Mouse (Mus musculus) hindbrain, embryonic 12.5 days (tissue): Measurements from ENCODE around the gene Spp1. TPM values are rescaled to one million over a fixed set of nuclear protein-coding genes. Genes with fewer than 3 reads are reported as not detected.

Experiments
- ATAC-seq: fragments of 200-750 bp; cut with Nextera tagmentation; 2 replicates; pipeline ENCODE4 v1.8.0; 2017; ENCODE audit warnings: moderate TSS enrichment; ENCODE audit not compliant: low FRiP score
- H3K27ac ChIP-seq: fragments of 300-500 bp; sonication (generic); 2 replicates; pipeline ENCODE4 v1.5.1; 2016; ENCODE audit warnings: mild to moderate bottlenecking
- H3K27me3 ChIP-seq: fragments of 300-500 bp; sonication (generic); 2 replicates; pipeline ENCODE4 v1.6.1; 2016; ENCODE audit warnings: mild to moderate bottlenecking
- H3K36me3 ChIP-seq: fragments of 300-500 bp; sonication (generic); 2 replicates; pipeline ENCODE4 v1.6.1; 2016; ENCODE audit warnings: mild to moderate bottlenecking
- H3K4me1 ChIP-seq: fragments of 300-500 bp; sonication (generic); 2 replicates; pipeline ENCODE4 v1.6.1; 2016
- H3K4me2 ChIP-seq: fragments of 300-500 bp; sonication (generic); replicated peaks from 2 replicates; pipeline ENCODE4 v1.6.1; 2016; ENCODE audit warnings: mild to moderate bottlenecking
- H3K4me3 ChIP-seq: fragments of 300-500 bp; sonication (generic); 2 replicates; pipeline ENCODE4 v1.5.1; 2016; ENCODE audit warnings: mild to moderate bottlenecking
- H3K9ac ChIP-seq: fragments of 300-500 bp; sonication (generic); 2 replicates; pipeline ENCODE4 v1.6.1; 2016; ENCODE audit warnings: mild to moderate bottlenecking, moderate library complexity
- H3K9me3 ChIP-seq: fragments of 300-500 bp; sonication (generic); replicated peaks from 2 replicates; pipeline ENCODE4 v1.6.1; 2016; ENCODE audit warnings: mild to moderate bottlenecking
- WGBS: fragments of 180-500 bp; shearing (Covaris S2); methylation state at CpG from one replicate; pipeline ENCODE4 v1.1.7; 2016; 5-methylcytosine and 5-hydroxymethylcytosine counted together
- polyA plus RNA-seq: library from polyadenylated mRNA; unstranded; fragments of >200 nt; fragmentation: Nextera tagmentation; extraction: Ambion mirVana; gene quantifications from 2 replicates; pipeline ENCODE4 v1.2.1, GENCODE M21; 2016

The Spp1 gene
- polyA plus RNA-seq: 34.9 and 36.0 TPM in 2 replicates

- Histone ChIP-seq H3K4me1 (no peaks in the 10 kb centered on the region), H3K27ac (no peak within 1 kb of the TSS), H3K9ac (no peak within 1 kb of the TSS), H3K9me3 (no peaks in the 10 kb centered on the region), H3K36me3 (no peaks in the 10 kb centered on the region), H3K27me3 (peaks cover 4% of the 10 kb centered on the region; the same call in 1 of the 2 replicates), H3K4me2 (no peak within 1 kb of the TSS), H3K4me3 (no peak within 1 kb of the TSS)
- ATAC-seq: no peak
- 73% methylated on average over 7 of the region's 7 CpGs for WGBS
Observed at GRCm38 (mm10) chr5:104434835-104435301, at the start of gene Spp1. Gene Spp1 (plus strand): TSS chr5:104435118.

- Histone ChIP-seq H3K4me2 (no peak overlapping the region), H3K27me3 (no peaks in the 10 kb centered on the region), H3K27ac (no peak overlapping the region), H3K4me3 (no peak overlapping the region), H3K36me3 (no peaks in the 10 kb centered on the region), H3K4me1 (no peaks in the 10 kb centered on the region), H3K9me3 (no peaks in the 10 kb centered on the region), H3K9ac (no peak overlapping the region)
- no peak for ATAC-seq
- 93% methylated on average over 16 of the region's 16 CpGs for WGBS
Observed at GRCm38 (mm10) chr5:104385521-104385920, 49.4 kb upstream of the Spp1 start.

- no peaks in the 10 kb centered on the region for H3K27me3 ChIP-seq
- no peak overlapping the region for H3K9ac ChIP-seq
- WGBS: 80% methylated on average over 5 of the region's 5 CpGs
- H3K27ac ChIP-seq: no peak overlapping the region
- no peak overlapping the region for H3K4me2 ChIP-seq
- no peaks in the 10 kb centered on the region for H3K36me3 ChIP-seq
- no peak for ATAC-seq
- no peaks in the 10 kb centered on the region for H3K4me1 ChIP-seq
- no peaks in the 10 kb centered on the region for H3K9me3 ChIP-seq
- H3K4me3 ChIP-seq: no peak overlapping the region
Observed at GRCm38 (mm10) chr5:104386908-104387307, 48.0 kb upstream of the Spp1 start.

GRCm38 (mm10) chr5:104390962-104391361, 44.0 kb upstream of the Spp1 start:
- 83% methylated on average over 2 of the region's 2 CpGs for WGBS
- Histone ChIP-seq H3K4me3 (no peak overlapping the region), H3K36me3 (no peaks in the 10 kb centered on the region), H3K4me1 (no peaks in the 10 kb centered on the region), H3K27me3 (no peaks in the 10 kb centered on the region), H3K27ac (no peak overlapping the region), H3K9me3 (no peaks in the 10 kb centered on the region), H3K4me2 (no peak overlapping the region), H3K9ac (no peak overlapping the region)
- no peak for ATAC-seq

GRCm38 (mm10) chr5:104392784-104393183, 42.1 kb upstream of the Spp1 start:
- WGBS: 83% methylated on average over 5 of the region's 5 CpGs
- Histone ChIP-seq H3K4me3 (no peak overlapping the region), H3K4me1 (no peaks in the 10 kb centered on the region), H3K4me2 (no peak overlapping the region), H3K9me3 (no peaks in the 10 kb centered on the region), H3K27ac (no peak overlapping the region), H3K36me3 (no peaks in the 10 kb centered on the region), H3K27me3 (no peaks in the 10 kb centered on the region), H3K9ac (no peak overlapping the region)
- ATAC-seq: no peak

- no peak overlapping the region for H3K4me2 ChIP-seq
- 0 out of 2 replicates have a peak, but pooled peaks cover 7% of the 10 kb centered on the region for H3K4me1 ChIP-seq
- H3K27ac ChIP-seq: no peak overlapping the region
- H3K9me3 ChIP-seq: no peaks in the 10 kb centered on the region
- 75% methylated on average over 6 of the region's 6 CpGs for WGBS
- no peak for ATAC-seq
- no peaks in the 10 kb centered on the region for H3K36me3 ChIP-seq
- no peak overlapping the region for H3K9ac ChIP-seq
- H3K27me3 ChIP-seq: no peaks in the 10 kb centered on the region
- H3K4me3 ChIP-seq: no peak overlapping the region
Observed at GRCm38 (mm10) chr5:104396286-104396685, 38.6 kb upstream of the Spp1 start.

GRCm38 (mm10) chr5:104398001-104398400, 36.9 kb upstream of the Spp1 start:
- Histone ChIP-seq H3K9me3 (no peaks in the 10 kb centered on the region), H3K4me3 (no peak overlapping the region), H3K27me3 (no peaks in the 10 kb centered on the region), H3K27ac (no peak overlapping the region), H3K4me2 (no peak overlapping the region), H3K4me1 (0 out of 2 replicates have a peak, but pooled peaks cover 10% of the 10 kb centered on the region), H3K36me3 (no peaks in the 10 kb centered on the region), H3K9ac (no peak overlapping the region)
- ATAC-seq: no peak
- 59% methylated on average over 1 of the region's 1 CpGs for WGBS

- no peak for ATAC-seq
- Histone ChIP-seq H3K9me3 (no peaks in the 10 kb centered on the region), H3K4me1 (0 out of 2 replicates have a peak, but pooled peaks cover 10% of the 10 kb centered on the region), H3K27me3 (no peaks in the 10 kb centered on the region), H3K4me3 (no peak overlapping the region), H3K36me3 (no peaks in the 10 kb centered on the region), H3K4me2 (no peak overlapping the region; the same call in 1 of the 2 replicates), H3K9ac (no peak overlapping the region), H3K27ac (no peak overlapping the region)
- WGBS: 36% methylated on average over 9 of the region's 9 CpGs
Observed at GRCm38 (mm10) chr5:104399291-104399950, 35.5 kb upstream of the Spp1 start.

- no peaks in the 10 kb centered on the region for H3K27me3 ChIP-seq
- no peak for ATAC-seq
- H3K36me3 ChIP-seq: no peaks in the 10 kb centered on the region
- H3K4me2 ChIP-seq: no peak overlapping the region; the same call in 1 of the 2 replicates
- no peaks in the 10 kb centered on the region for H3K9me3 ChIP-seq
- no peak overlapping the region for H3K4me3 ChIP-seq
- no peak overlapping the region for H3K27ac ChIP-seq
- peaks cover 12% of the 10 kb centered on the region; the same call in 1 of the 2 replicates for H3K4me1 ChIP-seq
- H3K9ac ChIP-seq: no peak overlapping the region
- 23% methylated on average over 1 of the region's 1 CpGs for WGBS
Observed at GRCm38 (mm10) chr5:104399970-104400369, 34.9 kb upstream of the Spp1 start.

- 65% methylated on average over 3 of the region's 3 CpGs for WGBS
- Histone ChIP-seq H3K9ac (no peak overlapping the region), H3K9me3 (no peaks in the 10 kb centered on the region), H3K4me2 (no peak overlapping the region), H3K27me3 (no peaks in the 10 kb centered on the region), H3K4me3 (no peak overlapping the region), H3K27ac (no peak overlapping the region), H3K4me1 (peaks cover 17% of the 10 kb centered on the region; the same call in 1 of the 2 replicates), H3K36me3 (no peaks in the 10 kb centered on the region)
- ATAC-seq: no peak
Observed at GRCm38 (mm10) chr5:104402651-104403050, 32.3 kb upstream of the Spp1 start.

GRCm38 (mm10) chr5:104403351-104403750, 31.6 kb upstream of the Spp1 start:
- ATAC-seq: no peak
- Histone ChIP-seq H3K9me3 (no peaks in the 10 kb centered on the region), H3K27ac (no peak overlapping the region), H3K9ac (no peak overlapping the region), H3K4me1 (peaks cover 17% of the 10 kb centered on the region; the same call in 1 of the 2 replicates), H3K36me3 (no peaks in the 10 kb centered on the region), H3K4me2 (no peak overlapping the region), H3K4me3 (no peak overlapping the region), H3K27me3 (no peaks in the 10 kb centered on the region)
- WGBS: 69% methylated on average over 3 of the region's 3 CpGs

- H3K9ac ChIP-seq: no peak overlapping the region
- no peak for ATAC-seq
- H3K27me3 ChIP-seq: no peaks in the 10 kb centered on the region
- H3K9me3 ChIP-seq: no peaks in the 10 kb centered on the region
- H3K4me2 ChIP-seq: no peak overlapping the region
- no peaks in the 10 kb centered on the region for H3K36me3 ChIP-seq
- WGBS: 75% methylated on average over 7 of the region's 7 CpGs
- no peak overlapping the region for H3K27ac ChIP-seq
- no peak overlapping the region for H3K4me3 ChIP-seq
- peaks cover 14% of the 10 kb centered on the region; the same call in 1 of the 2 replicates for H3K4me1 ChIP-seq
Observed at GRCm38 (mm10) chr5:104404551-104404950, 30.4 kb upstream of the Spp1 start.

GRCm38 (mm10) chr5:104405051-104405450, 29.9 kb upstream of the Spp1 start:
- WGBS: 83% methylated on average over 3 of the region's 3 CpGs
- H3K9me3 ChIP-seq: no peaks in the 10 kb centered on the region
- H3K4me1 ChIP-seq: peaks cover 10% of the 10 kb centered on the region; the same call in 1 of the 2 replicates
- H3K9ac ChIP-seq: no peak overlapping the region
- no peaks in the 10 kb centered on the region for H3K36me3 ChIP-seq
- no peak overlapping the region for H3K4me2 ChIP-seq
- H3K4me3 ChIP-seq: no peak overlapping the region
- H3K27me3 ChIP-seq: no peaks in the 10 kb centered on the region
- H3K27ac ChIP-seq: no peak overlapping the region
- ATAC-seq: no peak
